Mouse (Mus musculus): ENCODE measurements around the gene Asic2. TPM values are rescaled to one million over a fixed set of nuclear protein-coding genes. Genes with fewer than 3 reads are reported as not detected.

Asic2 gene
- total and polyA plus RNA-seq, 2 experiments from 2014 or later = 19.8 to 60.2 TPM

DNA sequence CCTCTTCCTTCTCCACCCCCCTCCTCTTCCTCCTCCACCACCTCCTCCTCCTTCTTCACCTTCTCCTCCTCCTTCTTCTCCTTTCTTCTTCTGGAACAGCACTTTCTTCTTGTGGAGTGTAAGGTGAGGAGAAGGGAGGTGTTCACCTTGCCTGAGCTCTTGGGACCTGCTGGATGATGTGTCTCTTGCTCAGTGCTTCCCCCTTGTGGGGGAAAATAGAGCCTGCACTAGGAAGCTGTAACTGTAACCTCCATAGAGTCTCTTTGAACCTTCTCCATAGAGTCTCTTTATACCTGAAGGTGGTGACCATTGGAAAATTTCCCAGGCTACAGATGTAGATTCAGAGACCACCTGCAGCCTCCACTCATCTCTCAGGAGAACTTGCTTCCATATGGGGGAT lies 1050.6 kb downstream of the Asic2 start:
- Histone ChIP-seq H3K9me3 (ENCODE audit: low read length) (0 out of 2 replicates have a peak, but pooled peaks cover 5% of the 10 kb centered on the region), H3K4me2 (ENCODE audit: low read depth, low read length, poor library complexity, severe bottlenecking) (no peak overlapping the region), H3K4me3 (ENCODE audit: low read depth, low read length) (no peak overlapping the region), H3K9ac (replicated peaks; ENCODE audit: low read length, poor library complexity, severe bottlenecking) (no peak overlapping the region), H3K36me3 (ENCODE audit: insufficient read depth, low read length) (no peaks in the 10 kb centered on the region), H3K4me1 (ENCODE audit: insufficient read depth, low read length) (no peaks in the 10 kb centered on the region), H3K27me3 (ENCODE audit: insufficient read depth, low read length) (no peaks in the 10 kb centered on the region), H3K27ac (ENCODE audit: low read depth, low read length) (no peak overlapping the region)
- DNase-seq (ENCODE audit: low spot score) (no peak), ATAC-seq (ENCODE audit: low FRiP score) (no peak)
- peak; percentile 25 for TF ChIP-seq CTCF (IDR thresholded peaks at IDR 0.05)

DNA sequence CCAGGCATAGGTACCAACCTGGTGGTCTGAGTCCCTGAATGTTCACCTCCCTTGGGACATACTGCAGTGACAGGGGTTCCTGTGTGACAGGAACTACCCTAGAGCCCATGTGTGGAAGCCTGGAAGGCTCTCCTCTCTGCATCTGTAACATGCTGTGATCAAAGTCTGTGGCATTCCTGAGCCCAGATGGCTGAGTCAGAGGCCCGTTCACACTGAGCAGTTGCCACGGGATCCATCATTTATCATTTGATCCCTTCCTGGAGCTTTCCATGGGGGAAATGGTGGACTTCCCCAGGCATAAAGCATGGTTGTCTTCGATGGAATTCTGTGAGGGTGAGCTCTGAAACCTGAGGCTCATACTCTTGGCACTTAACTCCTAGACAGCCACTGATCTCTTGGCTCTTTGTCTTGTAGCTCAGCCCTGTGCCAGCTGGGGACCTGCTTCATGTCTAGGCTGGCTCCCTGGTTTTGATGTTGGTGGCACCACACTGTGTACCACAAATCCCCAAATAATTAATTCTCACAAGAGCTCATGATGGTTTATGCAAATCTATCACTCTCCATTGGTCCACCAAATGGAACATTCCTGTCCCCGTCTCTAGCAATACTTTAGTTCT lies 1054.7 kb downstream of the Asic2 start:
- WGBS = 36% methylated on average over 4 of the region's 4 CpGs
- 0 out of 2 replicates have a peak, but pooled peaks cover 5% of the 10 kb centered on the region for H3K9me3 ChIP-seq (ENCODE audit: low read length)
- H3K27ac ChIP-seq (ENCODE audit: low read depth, low read length) = no peak overlapping the region
- no peak overlapping the region for H3K4me3 ChIP-seq (ENCODE audit: low read depth, low read length)
- no peak for TF ChIP-seq CTCF (IDR thresholded peaks at IDR 0.05)
- ATAC-seq (ENCODE audit: low FRiP score) (no peak), DNase-seq (ENCODE audit: low spot score) (peak; percentile 36)
- H3K27me3 ChIP-seq (ENCODE audit: insufficient read depth, low read length) = no peaks in the 10 kb centered on the region
- H3K4me2 ChIP-seq (ENCODE audit: low read depth, low read length, poor library complexity, severe bottlenecking) = no peak overlapping the region
- H3K36me3 ChIP-seq (ENCODE audit: insufficient read depth, low read length) = no peaks in the 10 kb centered on the region
- H3K9ac ChIP-seq (replicated peaks; ENCODE audit: low read length, poor library complexity, severe bottlenecking) = no peak overlapping the region
- H3K4me1 ChIP-seq (ENCODE audit: insufficient read depth, low read length) = no peaks in the 10 kb centered on the region

DNA sequence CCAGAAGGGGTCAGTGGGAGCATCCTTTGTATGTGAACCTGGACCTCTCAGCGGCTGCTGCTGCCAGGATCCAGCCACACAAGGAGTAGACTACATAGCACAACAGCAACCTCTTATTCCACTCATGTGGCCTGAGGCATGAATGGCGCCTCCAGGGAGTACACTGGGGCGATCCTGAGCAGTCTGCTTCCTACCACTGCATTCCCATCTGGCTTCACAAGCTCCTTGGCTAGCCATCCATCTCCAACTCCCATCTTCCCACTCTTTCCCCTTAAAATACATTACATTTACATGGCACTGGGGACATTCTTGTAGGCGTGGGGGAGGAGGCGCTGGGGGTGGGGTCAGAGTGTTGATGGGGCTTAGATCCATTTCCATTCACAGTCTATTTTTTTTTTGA lies 1055.5 kb downstream of the Asic2 start:
- no peak for TF ChIP-seq CTCF (IDR thresholded peaks at IDR 0.05)
- Histone ChIP-seq H3K4me3 (ENCODE audit: low read depth, low read length) (no peak overlapping the region), H3K36me3 (ENCODE audit: insufficient read depth, low read length) (no peaks in the 10 kb centered on the region), H3K4me2 (ENCODE audit: low read depth, low read length, poor library complexity, severe bottlenecking) (no peak overlapping the region), H3K27ac (ENCODE audit: low read depth, low read length) (no peak overlapping the region), H3K9ac (replicated peaks; ENCODE audit: low read length, poor library complexity, severe bottlenecking) (no peak overlapping the region), H3K27me3 (ENCODE audit: insufficient read depth, low read length) (no peaks in the 10 kb centered on the region), H3K9me3 (ENCODE audit: low read length) (0 out of 2 replicates have a peak, but pooled peaks cover 5% of the 10 kb centered on the region), H3K4me1 (ENCODE audit: insufficient read depth, low read length) (no peaks in the 10 kb centered on the region)
- WGBS = 82% methylated on average over 5 of the region's 5 CpGs
- DNase-seq (ENCODE audit: low spot score) = no peak
- no peak for ATAC-seq (ENCODE audit: low FRiP score)

DNA sequence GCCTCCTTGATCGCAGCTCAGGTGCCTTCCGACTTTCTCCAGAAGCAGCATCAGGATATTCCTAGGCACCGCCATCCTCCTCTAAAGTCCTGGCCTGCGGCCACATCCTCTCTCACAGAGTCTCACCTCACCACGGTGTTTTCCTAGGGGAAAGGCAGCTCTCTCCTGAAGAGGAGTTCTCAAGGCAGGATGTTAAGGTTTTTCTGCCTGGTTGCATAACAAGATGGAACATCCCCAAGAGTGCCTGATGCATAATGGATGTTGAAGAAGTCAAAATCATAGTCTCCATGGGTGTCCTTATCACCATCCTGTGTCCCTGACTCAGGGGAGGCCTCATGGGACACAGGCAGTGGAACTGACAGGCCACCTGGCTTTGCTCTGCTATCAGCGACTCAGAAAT lies 1060.4 kb downstream of the Asic2 start:
- DNase-seq (ENCODE audit: low spot score) (no peak), ATAC-seq (ENCODE audit: low FRiP score) (no peak)
- WGBS = 84% methylated on average over 6 of the region's 6 CpGs
- no peak overlapping the region for H3K27ac ChIP-seq (ENCODE audit: low read depth, low read length)
- H3K36me3 ChIP-seq (ENCODE audit: insufficient read depth, low read length) = no peaks in the 10 kb centered on the region
- no peak for TF ChIP-seq CTCF (IDR thresholded peaks at IDR 0.05)
- H3K4me1 ChIP-seq (ENCODE audit: insufficient read depth, low read length) = no peaks in the 10 kb centered on the region
- no peak overlapping the region for H3K4me3 ChIP-seq (ENCODE audit: low read depth, low read length)
- H3K9me3 ChIP-seq (ENCODE audit: low read length) = no peaks in the 10 kb centered on the region
- no peak overlapping the region for H3K4me2 ChIP-seq (ENCODE audit: low read depth, low read length, poor library complexity, severe bottlenecking)
- H3K9ac ChIP-seq (replicated peaks; ENCODE audit: low read length, poor library complexity, severe bottlenecking) = no peak overlapping the region
- H3K27me3 ChIP-seq (ENCODE audit: insufficient read depth, low read length) = no peaks in the 10 kb centered on the region

DNA sequence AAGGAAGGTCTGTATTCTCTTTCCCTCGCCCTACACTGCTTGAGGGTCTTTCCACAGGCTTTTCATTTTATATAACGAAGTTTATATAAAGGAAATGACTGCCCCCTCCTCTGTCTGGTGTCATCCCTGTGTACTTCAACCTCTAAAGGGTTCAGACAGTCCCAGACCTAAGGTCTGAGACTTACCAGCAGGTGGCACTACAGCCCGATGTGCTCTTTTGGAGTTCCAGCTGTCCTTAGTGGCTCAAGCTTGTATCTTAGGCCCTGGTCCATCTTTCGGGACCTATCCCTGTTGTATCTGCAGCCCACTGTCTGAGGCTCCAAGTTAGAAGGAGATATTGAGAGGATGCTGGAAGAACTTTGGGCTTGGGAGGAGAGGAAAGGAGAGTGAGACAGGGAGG lies 1061.8 kb downstream of the Asic2 start:
- H3K4me3 ChIP-seq (ENCODE audit: low read depth, low read length) = no peak overlapping the region
- DNase-seq (ENCODE audit: low spot score) = peak; percentile 82
- peak; percentile 85 for TF ChIP-seq CTCF (IDR thresholded peaks at IDR 0.05)
- no peaks in the 10 kb centered on the region for H3K9me3 ChIP-seq (ENCODE audit: low read length)
- H3K4me2 ChIP-seq (ENCODE audit: low read depth, low read length, poor library complexity, severe bottlenecking) = no peak overlapping the region
- no peak overlapping the region for H3K27ac ChIP-seq (ENCODE audit: low read depth, low read length)
- no peak for ATAC-seq (ENCODE audit: low FRiP score)
- no peaks in the 10 kb centered on the region for H3K36me3 ChIP-seq (ENCODE audit: insufficient read depth, low read length)
- no peaks in the 10 kb centered on the region for H3K4me1 ChIP-seq (ENCODE audit: insufficient read depth, low read length)
- no peak overlapping the region for H3K9ac ChIP-seq (replicated peaks; ENCODE audit: low read length, poor library complexity, severe bottlenecking)
- H3K27me3 ChIP-seq (ENCODE audit: insufficient read depth, low read length) = no peaks in the 10 kb centered on the region
- WGBS = 45% methylated on average over 4 of the region's 4 CpGs

DNA sequence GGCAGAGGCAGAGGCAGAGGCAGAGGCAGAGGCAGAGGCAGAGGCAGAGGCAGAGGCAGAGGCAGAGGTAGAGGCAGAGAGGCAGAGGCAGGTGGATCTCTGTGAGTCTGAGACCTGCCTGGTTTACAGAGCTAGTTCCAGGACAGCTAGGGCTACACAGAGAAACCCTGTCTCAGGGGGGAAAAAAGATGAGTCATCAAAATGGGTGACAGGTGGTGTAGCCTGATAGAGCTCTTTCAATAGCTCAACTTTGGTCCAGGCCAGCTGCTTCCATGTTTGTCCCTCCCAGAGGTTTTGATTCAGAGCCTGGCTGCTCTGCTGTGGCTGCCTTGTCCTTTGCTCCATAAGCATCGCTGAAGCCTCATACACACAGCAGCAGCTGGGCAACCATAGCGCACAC lies 1063.7 kb downstream of the Asic2 start:
- no peaks in the 10 kb centered on the region for H3K27me3 ChIP-seq (ENCODE audit: insufficient read depth, low read length)
- H3K9me3 ChIP-seq (ENCODE audit: low read length) = no peaks in the 10 kb centered on the region
- H3K36me3 ChIP-seq (ENCODE audit: insufficient read depth, low read length) = no peaks in the 10 kb centered on the region
- H3K4me1 ChIP-seq (ENCODE audit: insufficient read depth, low read length) = no peaks in the 10 kb centered on the region
- no peak for TF ChIP-seq CTCF (IDR thresholded peaks at IDR 0.05)
- WGBS = 64% methylated on average over 2 of the region's 2 CpGs
- H3K4me3 ChIP-seq (ENCODE audit: low read depth, low read length) = no peak overlapping the region
- no peak overlapping the region for H3K9ac ChIP-seq (replicated peaks; ENCODE audit: low read length, poor library complexity, severe bottlenecking)
- ATAC-seq (ENCODE audit: low FRiP score) (no peak), DNase-seq (ENCODE audit: low spot score) (no peak)
- H3K4me2 ChIP-seq (ENCODE audit: low read depth, low read length, poor library complexity, severe bottlenecking) = no peak overlapping the region
- no peak overlapping the region for H3K27ac ChIP-seq (ENCODE audit: low read depth, low read length)

Data from midbrain, postnatal 0 days (tissue).